Mouse (Mus musculus) common myeloid progenitor, adult 5-6 weeks (primary cell): ENCODE measurements around the gene Gfod2. TPM values are rescaled to one million over a fixed set of nuclear protein-coding genes. Genes with fewer than 3 reads are reported as not detected.
A peak's percentile ranks its signal among the peaks of the same experiment; 100 is the strongest.

Source experiments
- ATAC-seq: replicated peaks from 2 replicates; pipeline ENCODE4 v1.8.0; 2016; ENCODE audit warnings: low read depth, mild to moderate bottlenecking, moderate TSS enrichment, inconsistent platforms; ENCODE audit not compliant: poor library complexity, severe bottlenecking
- total RNA-seq: library from RNA; stranded (forward); fragments of 200-1000, 187-1606 nt; gene quantifications from 2 replicates; pipeline ENCODE4 v1.2.3, GENCODE M21; 2017

The Gfod2 gene
- total RNA-seq, 1 experiment from 2014 or later = 3.7 TPM

GRCm38 (mm10) chr8:105687512-105687911 lies 71.0 kb downstream of the Gfod2 start:
- ATAC-seq = no peak

GRCm38 (mm10) chr8:105686551-105686950 lies 71.9 kb downstream of the Gfod2 start:
- no peak for ATAC-seq

GRCm38 (mm10) chr8:105685796-105686308 lies 72.6 kb downstream of the Gfod2 start, which contains the start of gene Carmil2:
Gene Carmil2 (plus strand): TSS chr8:105686274.
- peak; percentile 87 for ATAC-seq

- no peak for ATAC-seq
Observed at GRCm38 (mm10) chr8:105685325-105685724, 73.1 kb downstream of the Gfod2 start.

- ATAC-seq = no peak
Observed at GRCm38 (mm10) chr8:105677891-105678290, 80.6 kb downstream of the Gfod2 start.

Other genes with a start within 250 kb of the Gfod2 start
- not detected in 2 replicates for gene Hsd11b2, start 239.9 kb downstream of the Gfod2 start, total RNA-seq
- gene Atp6v0d1, start 192.6 kb downstream of the Gfod2 start, total RNA-seq = 27.5 and 33.4 TPM in 2 replicates
- gene Ripor1, start 153.4 kb downstream of the Gfod2 start, total RNA-seq = 21.9 and 39.1 TPM in 2 replicates
- gene Ctcf, start 122.1 kb downstream of the Gfod2 start, total RNA-seq = 113 and 139 TPM in 2 replicates
- not detected in 2 replicates for gene Agrp, start 121.3 kb downstream of the Gfod2 start, total RNA-seq
- 2.9 and 4.3 TPM in 2 replicates for gene Carmil2, start 72.4 kb downstream of the Gfod2 start, total RNA-seq
- gene Acd, start 57.6 kb downstream of the Gfod2 start, total RNA-seq = 17.8 and 33.4 TPM in 2 replicates
- 0.41 and 11.5 TPM in 2 replicates for gene Pard6a, start 57.5 kb downstream of the Gfod2 start, total RNA-seq
- gene 4933405L10Rik, start 51.0 kb downstream of the Gfod2 start, total RNA-seq = not detected in 2 replicates
- gene Enkd1, start 50.5 kb downstream of the Gfod2 start, total RNA-seq = 12.9 and 16.0 TPM in 2 replicates
- gene Ranbp10, start 68.7 kb upstream of the Gfod2 start, total RNA-seq = 9.4 and 13.4 TPM in 2 replicates
- gene Tsnaxip1, start 69.1 kb upstream of the Gfod2 start, total RNA-seq = not detected in 2 replicates
- 13.4 and 16.9 TPM in 2 replicates for gene Cenpt, start 94.6 kb upstream of the Gfod2 start, total RNA-seq
- gene Thap11, start 96.5 kb upstream of the Gfod2 start, total RNA-seq = 23.6 and 24.3 TPM in 2 replicates
- gene Nutf2, start 101.9 kb upstream of the Gfod2 start, total RNA-seq = 50.5 and 55.0 TPM in 2 replicates
- gene Edc4, start 122.2 kb upstream of the Gfod2 start, total RNA-seq = 32.8 and 39.7 TPM in 2 replicates
- not detected in 2 replicates for gene Nrn1l, start 134.9 kb upstream of the Gfod2 start, total RNA-seq
- gene Pskh1, start 141.8 kb upstream of the Gfod2 start, total RNA-seq = 15.6 and 23.7 TPM in 2 replicates
- 0.14 and 2.7 TPM in 2 replicates for gene Ctrl, start 175.2 kb upstream of the Gfod2 start, total RNA-seq
- gene Psmb10, start 179.8 kb upstream of the Gfod2 start, total RNA-seq = 51.3 and 62.1 TPM in 2 replicates
- gene Lcat, start 184.7 kb upstream of the Gfod2 start, total RNA-seq = 0.32 and 1.4 TPM in 2 replicates
- 1.9 and 8.1 TPM in 2 replicates for gene Slc12a4, start 207.4 kb upstream of the Gfod2 start, total RNA-seq
- not detected in 2 replicates for gene Dpep3, start 220.8 kb upstream of the Gfod2 start, total RNA-seq
- gene Dus2, start 232.7 kb upstream of the Gfod2 start, total RNA-seq = 9.7 and 17.6 TPM in 2 replicates
- 0.41 TPM in 1 of 2 replicates, not detected in the other for gene Dpep2nb, start 247.3 kb upstream of the Gfod2 start, total RNA-seq